Mouse (Mus musculus) bone marrow macrophage, adult 2 months (primary cell): Measurements from ENCODE around the gene Cacna1f. TPM values are rescaled to one million over a fixed set of nuclear protein-coding genes. Genes with fewer than 3 reads are reported as not detected.
A peak's percentile ranks its signal among the peaks of the same experiment; 100 is the strongest.

Experiments used
- H3K27ac ChIP-seq: 2 replicates; pipeline ENCODE4 v1.5.1; 2012; ENCODE audit warnings: low read depth, low read length; ENCODE audit not compliant: insufficient read depth
- H3K4me1 ChIP-seq: 2 replicates; pipeline ENCODE4 v1.6.1; 2012; ENCODE audit warnings: low read length; ENCODE audit not compliant: control insufficient read depth, insufficient read depth
- H3K4me3 ChIP-seq: 2 replicates; pipeline ENCODE4 v1.5.1; 2012; ENCODE audit warnings: mild to moderate bottlenecking, low read length, moderate library complexity; ENCODE audit not compliant: insufficient read depth
- CTCF ChIP-seq: IDR thresholded peaks from 2 replicates; pipeline ENCODE4 v1.5.1; 2012; ENCODE audit warnings: low read depth, mild to moderate bottlenecking, low read length, moderate library complexity
- POLR2A ChIP-seq: IDR thresholded peaks from 2 replicates; pipeline ENCODE4 v1.6.1; 2012; ENCODE audit warnings: mild to moderate bottlenecking, low read depth, low read length, borderline replicate concordance
- polyA plus RNA-seq: library from polyadenylated mRNA; stranded (reverse); fragments of >200 nt; gene quantifications from 2 replicates; pipeline ENCODE4 v1.2.4, GENCODE M21; 2012; ENCODE audit not compliant: missing spikeins, insufficient read depth, insufficient read length

Gene Cacna1f
- polyA plus RNA-seq, 1 experiment: 0.55 TPM

- H3K4me3 ChIP-seq: peak overlapping the region; percentile 35
- TF ChIP-seq POLR2A: no peak
- no peak for TF ChIP-seq CTCF
- 0 out of 2 replicates have a peak overlapping the region, but pooled peaks have one; percentile 12 for H3K27ac ChIP-seq
- peaks cover 14% of the 10 kb centered on the region for H3K4me1 ChIP-seq
These were observed 25.7 kb downstream of the Cacna1f start for GRCm38 (mm10) chrX:7632560-7632959.

GRCm38 (mm10) chrX:7635101-7635500 lies 28.2 kb downstream of the Cacna1f start:
- TF ChIP-seq POLR2A (no peak), CTCF (no peak)
- H3K27ac ChIP-seq: no peak overlapping the region
- no peak overlapping the region for H3K4me3 ChIP-seq
- peaks cover 14% of the 10 kb centered on the region for H3K4me1 ChIP-seq

- Histone ChIP-seq H3K4me1 (peaks cover under 1% of the 10 kb centered on the region; the same call in 1 of the 2 replicates), H3K27ac (no peak within 1 kb of the TSS), H3K4me3 (peak within 1 kb of the TSS; percentile 51)
- TF ChIP-seq POLR2A: no peak
- no peak for TF ChIP-seq CTCF
These were observed 31.7 kb downstream of the Cacna1f start, which contains the start of gene Syp for GRCm38 (mm10) chrX:7638401-7639091. Gene Syp (plus strand): TSS chrX:7638471.

GRCm38 (mm10) chrX:7639536-7640325 lies 32.8 kb downstream of the Cacna1f start:
- Histone ChIP-seq H3K4me1 (no peaks in the 10 kb centered on the region), H3K27ac (no peak overlapping the region), H3K4me3 (no peak overlapping the region)
- TF ChIP-seq CTCF (no peak), POLR2A (no peak)

GRCm38 (mm10) chrX:7640785-7641184 lies 33.9 kb downstream of the Cacna1f start:
- H3K4me1 ChIP-seq: no peaks in the 10 kb centered on the region

GRCm38 (mm10) chrX:7645349-7645748 lies 38.5 kb downstream of the Cacna1f start:
- Histone ChIP-seq H3K27ac (no peak overlapping the region), H3K4me1 (0 out of 2 replicates have a peak, but pooled peaks cover 3% of the 10 kb centered on the region), H3K4me3 (no peak overlapping the region)
- TF ChIP-seq POLR2A (no peak), CTCF (no peak)

More at GRCm38 (mm10) chrX:7640785-7641184, 33.9 kb downstream of the Cacna1f start:
- Histone ChIP-seq H3K4me3 (no peak overlapping the region), H3K27ac (no peak overlapping the region)
- TF ChIP-seq CTCF: no peak

GRCm38 (mm10) chrX:7648671-7649304 lies 41.9 kb downstream of the Cacna1f start:
- Histone ChIP-seq H3K4me3 (peak overlapping the region; percentile 64), H3K27ac (peak overlapping the region; percentile 49), H3K4me1 (peaks cover 7% of the 10 kb centered on the region)
- no peak for TF ChIP-seq CTCF

GRCm38 (mm10) chrX:7657221-7657639 lies 50.3 kb downstream of the Cacna1f start, which contains the start of gene Prickle3:
Gene Prickle3 (plus strand): TSS chrX:7657260.
- peak within 1 kb of the TSS; percentile 83 for H3K4me3 ChIP-seq
- H3K27ac ChIP-seq: no peak within 1 kb of the TSS
- no peak for TF ChIP-seq POLR2A
- TF ChIP-seq CTCF: no peak
- peaks cover 11% of the 10 kb centered on the region for H3K4me1 ChIP-seq

GRCm38 (mm10) chrX:7658031-7658784 lies 51.3 kb downstream of the Cacna1f start:
- Histone ChIP-seq H3K4me1 (peaks cover 10% of the 10 kb centered on the region), H3K4me3 (no peak overlapping the region; the same call in 1 of the 2 replicates), H3K27ac (no peak overlapping the region)
- TF ChIP-seq POLR2A (no peak), CTCF (no peak)
